Mouse (Mus musculus) megakaryocyte, embryonic 14.5 days (primary cell): ENCODE measurements around the gene Cd163.

ENCODE experiments used
- FLI1 ChIP-seq: IDR thresholded peaks from 2 replicates; pipeline ENCODE4 v1.6.1; 2012; ENCODE audit warnings: low read length, inconsistent platforms, mixed read lengths
- GATA1 ChIP-seq: IDR thresholded peaks from 3 replicates; pipeline ENCODE4 v1.6.1; 2012; ENCODE audit warnings: mixed read lengths, low read length, inconsistent platforms, borderline replicate concordance

- TF ChIP-seq GATA1 (no peak), FLI1 (no peak)
These were observed 59.9 kb downstream of the Cd163 start for GRCm38 (mm10) chr6:124364328-124364727.
